Mouse (Mus musculus) A20 (cell line): ENCODE measurements around the gene Ddc.

Experiments
- DNase-seq: peaks from one replicate; pipeline ENCODE4 v3.0.0-alpha.2; 2011; ENCODE audit warnings: low read depth, low spot score

Ddc gene

GRCm38 (mm10) chr11:11849513-11850311, 48.2 kb downstream of the Ddc start:
- DNase-seq, result no peak

DNA sequence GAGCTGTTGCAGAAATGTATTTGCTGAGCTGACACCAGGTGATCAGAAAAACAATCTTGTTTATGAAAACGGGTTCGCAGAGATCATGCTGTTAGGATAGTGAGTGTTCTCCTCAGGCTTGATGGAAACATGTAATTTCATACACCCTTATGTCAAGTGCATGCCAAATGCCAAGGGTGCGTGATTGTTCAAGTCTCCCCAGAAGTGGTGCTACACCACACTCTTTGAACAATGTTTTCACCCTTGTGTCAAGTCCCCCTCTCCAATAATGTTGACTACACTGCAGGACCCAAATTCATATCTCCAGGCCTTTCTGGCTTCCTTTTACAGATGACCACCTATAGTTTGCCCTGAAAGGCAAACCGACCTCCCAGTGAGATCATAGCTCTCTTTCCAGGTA, 49.5 kb downstream of the Ddc start:
- no peak for DNase-seq

- no peak for DNase-seq
Observed at GRCm38 (mm10) chr11:11845044-11845443, 52.9 kb downstream of the Ddc start.

- no peak for DNase-seq
Observed at GRCm38 (mm10) chr11:11844367-11844971, 53.5 kb downstream of the Ddc start.

- no peak for DNase-seq
Observed at GRCm38 (mm10) chr11:11841590-11841989, 56.4 kb downstream of the Ddc start.

GRCm38 (mm10) chr11:11840746-11841145, 57.2 kb downstream of the Ddc start:
- no peak for DNase-seq

DNA sequence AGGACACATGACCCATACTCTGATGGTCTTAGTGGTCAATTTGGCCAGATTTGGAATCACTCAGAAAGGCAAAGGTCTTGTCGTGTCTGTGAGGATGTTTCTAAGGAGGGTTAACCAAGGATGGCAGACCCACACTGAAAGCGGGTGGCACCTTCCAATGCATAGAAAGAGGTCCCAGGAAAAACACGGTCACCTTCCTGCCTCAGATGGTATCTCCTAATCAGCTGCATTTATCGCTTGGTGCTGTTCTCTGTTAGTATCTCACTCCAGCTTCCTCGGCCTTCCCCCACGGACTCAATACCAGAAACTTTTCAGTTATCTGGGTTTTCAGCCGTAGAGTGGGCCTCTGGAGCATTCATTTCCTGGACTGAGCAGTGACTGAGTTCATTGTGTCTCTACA, 58.1 kb downstream of the Ddc start:
- no peak for DNase-seq

DNA sequence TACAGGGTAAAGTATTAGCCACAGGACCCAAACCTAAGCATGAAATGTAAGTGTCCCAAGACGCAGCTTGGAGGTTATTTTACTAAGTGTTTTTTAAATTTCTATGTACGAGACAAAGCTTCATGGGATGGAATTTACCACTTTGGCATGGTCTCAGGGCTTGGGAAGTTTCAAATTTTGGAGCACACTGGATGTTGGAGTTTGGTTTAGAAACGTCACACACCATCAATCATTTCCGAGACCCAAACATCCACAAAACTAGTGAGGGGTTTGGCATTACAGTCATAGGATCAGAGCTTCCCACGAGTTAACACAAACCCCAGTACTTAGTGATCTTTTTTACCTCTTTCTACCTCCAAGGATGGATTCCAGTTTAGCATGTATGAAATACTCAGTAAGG, 60.6 kb downstream of the Ddc start:
- DNase-seq, result no peak

GRCm38 (mm10) chr11:11836713-11837370, 61.1 kb downstream of the Ddc start:
- DNase-seq, result no peak

DNA sequence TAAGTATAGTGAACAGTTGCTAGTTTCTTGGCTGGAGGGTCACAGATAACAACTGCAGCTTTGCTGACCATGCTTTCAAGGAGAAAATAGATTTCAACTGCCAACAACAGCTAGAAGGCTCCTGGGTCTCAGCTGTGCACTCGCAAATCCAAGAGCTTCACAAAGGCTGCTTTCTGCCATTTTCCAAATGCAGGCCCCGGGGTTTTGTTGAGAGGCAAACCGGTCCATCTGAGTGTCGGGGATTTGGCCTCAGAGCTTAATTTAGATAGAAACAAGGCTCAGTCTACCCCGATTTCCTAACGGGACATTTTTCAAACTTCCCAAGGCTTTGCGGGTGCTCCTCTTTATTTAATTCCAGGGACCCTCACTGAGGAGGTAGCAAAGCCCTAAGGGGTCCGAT, 61.7 kb downstream of the Ddc start:
- no peak for DNase-seq

- DNase-seq, result no peak
Observed at GRCm38 (mm10) chr11:11835791-11836190, 62.2 kb downstream of the Ddc start.

- DNase-seq, result no peak
Observed at GRCm38 (mm10) chr11:11835361-11835760, 62.6 kb downstream of the Ddc start.

- DNase-seq, result no peak
Observed at GRCm38 (mm10) chr11:11833100-11833499, 64.8 kb downstream of the Ddc start.

DNA sequence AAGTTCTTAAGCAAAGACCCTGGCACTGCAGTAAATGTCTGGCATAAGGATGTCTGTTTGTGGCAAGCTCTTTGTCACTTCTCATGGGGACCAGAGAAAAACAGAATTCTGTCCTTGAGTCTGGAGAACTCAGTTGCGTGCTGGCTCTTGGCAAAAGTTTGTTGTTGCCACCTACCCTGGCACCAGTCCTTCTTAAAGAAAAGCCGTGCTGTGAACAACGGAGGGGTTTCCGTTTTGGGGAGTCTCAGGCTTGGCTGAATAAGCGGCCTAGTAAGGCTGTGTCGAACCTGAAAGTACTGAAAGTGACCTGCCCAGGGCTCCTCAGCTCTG, 65.2 kb downstream of the Ddc start:
- DNase-seq, result no peak

- no peak for DNase-seq
Observed at GRCm38 (mm10) chr11:11831940-11832754, 65.8 kb downstream of the Ddc start.

DNA sequence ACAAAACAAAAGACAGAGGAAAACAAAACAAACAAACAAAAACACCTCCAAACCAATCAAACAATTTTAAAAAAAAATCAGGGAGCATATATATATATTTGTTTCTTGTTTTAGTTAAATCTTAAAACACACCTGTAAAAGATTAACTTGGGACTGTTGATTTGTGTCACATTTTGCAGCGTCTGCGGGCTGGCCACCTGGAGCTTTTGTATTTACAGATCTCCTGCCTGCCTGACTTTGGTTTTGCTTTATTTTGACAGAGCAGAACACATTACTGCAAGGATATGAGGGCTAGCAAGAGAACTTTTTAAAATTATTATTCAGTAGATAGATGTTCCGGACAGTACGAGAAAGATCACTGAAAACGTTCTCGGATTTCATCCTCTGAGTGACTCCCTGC, 66.4 kb downstream of the Ddc start:
- no peak for DNase-seq

GRCm38 (mm10) chr11:11830884-11831495, 67.0 kb downstream of the Ddc start:
- DNase-seq, result no peak

GRCm38 (mm10) chr11:11829161-11830000, 68.6 kb downstream of the Ddc start:
- no peak for DNase-seq

- no peak for DNase-seq
Observed at GRCm38 (mm10) chr11:11828761-11829160, 69.2 kb downstream of the Ddc start.

GRCm38 (mm10) chr11:11828251-11828650, 69.7 kb downstream of the Ddc start:
- DNase-seq, result no peak

DNA sequence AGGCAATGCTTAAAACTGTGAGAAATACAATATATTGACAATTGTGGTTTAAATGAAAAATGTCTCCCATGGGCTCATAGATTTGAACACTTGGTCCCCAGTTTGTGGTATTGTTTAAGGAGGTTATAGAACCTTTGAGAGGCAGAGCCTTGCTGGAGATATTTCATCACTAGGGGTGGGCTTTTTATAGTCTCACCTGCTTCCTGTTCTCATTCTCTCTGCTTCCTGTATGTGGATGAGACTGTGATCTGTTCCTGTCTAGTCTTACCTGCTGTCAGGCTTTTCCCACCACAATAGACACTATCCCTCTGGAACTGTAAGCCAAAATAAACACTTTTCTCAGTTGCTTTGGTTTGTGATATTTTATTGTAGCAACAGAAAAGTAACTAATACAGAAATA, 71.5 kb downstream of the Ddc start:
- DNase-seq, result no peak
